Mouse (Mus musculus) myocyte (in vitro differentiated cells): ENCODE results near the gene F830045P16Rik. TPM values are rescaled to one million over a fixed set of nuclear protein-coding genes. Genes with fewer than 3 reads are reported as not detected.

ENCODE experiments used
- H3K27me3 ChIP-seq: one replicate; pipeline ENCODE4 v1.6.1; 2011; ENCODE audit not compliant: control insufficient read depth, insufficient read depth, insufficient read length
- H3K36me3 ChIP-seq: one replicate; pipeline ENCODE4 v1.6.1; 2011; ENCODE audit not compliant: control insufficient read depth, insufficient read depth
- H3K4me2 ChIP-seq: one replicate; pipeline ENCODE4 v1.6.1; 2011; ENCODE audit warnings: low read depth, control low read depth
- H3K4me3 ChIP-seq: one replicate; pipeline ENCODE4 v1.5.1; 2011; ENCODE audit warnings: mild to moderate bottlenecking, control low read depth, moderate library complexity
- H3K79me2 ChIP-seq: one replicate; pipeline ENCODE4 v1.6.1; 2011; ENCODE audit not compliant: control insufficient read depth, insufficient read depth
- H3ac ChIP-seq: one replicate; pipeline ENCODE4 v1.6.1; 2011; ENCODE audit not compliant: control insufficient read depth, insufficient read length
- CEBPB ChIP-seq: IDR thresholded peaks from 2 replicates; pipeline ENCODE4 v1.6.1; 2011; ENCODE audit warnings: mild to moderate bottlenecking, moderate library complexity; ENCODE audit not compliant: poor library complexity, insufficient read depth, severe bottlenecking
- E2F4 ChIP-seq: IDR thresholded peaks from one replicate; pipeline ENCODE4 v1.6.1; 2011; ENCODE audit warnings: mild to moderate bottlenecking, control low read depth, moderate library complexity; ENCODE audit not compliant: insufficient read depth
- MAX ChIP-seq: IDR thresholded peaks from one replicate; pipeline ENCODE4 v1.6.1; 2011; ENCODE audit warnings: low read depth, mild to moderate bottlenecking, control low read depth
- MYOD1 ChIP-seq, 3 experiments: IDR thresholded peaks; one replicate each; pipeline ENCODE4 v1.6.1; 2011; ENCODE audit warnings: control low read depth in 2 of 3, low read depth in 2 of 3, mild to moderate bottlenecking in 2 of 3, moderate library complexity in 1 of 3; ENCODE audit not compliant: insufficient read length in 2 of 3, control insufficient read depth in 1 of 3
- MYOG ChIP-seq, 3 experiments: IDR thresholded peaks; one replicate each; pipeline ENCODE4 v1.6.1; 2011; ENCODE audit warnings: control low read depth in 2 of 3, low read depth in 2 of 3, mild to moderate bottlenecking in 2 of 3; ENCODE audit not compliant: insufficient read length in 2 of 3, control insufficient read depth in 1 of 3, insufficient read depth in 1 of 3
- POLR2A ChIP-seq: IDR thresholded peaks from one replicate; pipeline ENCODE4 v1.6.1; 2011; ENCODE audit warnings: low read depth, mild to moderate bottlenecking, control low read depth, moderate library complexity; ENCODE audit not compliant: insufficient read length
- POLR2AphosphoS2 ChIP-seq: IDR thresholded peaks from one replicate; pipeline ENCODE4 v1.6.1; 2011; ENCODE audit warnings: low read depth, control low read depth; ENCODE audit not compliant: insufficient read length
- REST ChIP-seq: IDR thresholded peaks from one replicate; pipeline ENCODE4 v1.6.1; 2011; ENCODE audit warnings: mild to moderate bottlenecking, control low read depth, moderate library complexity; ENCODE audit not compliant: insufficient read depth, insufficient read length
- SRF ChIP-seq: IDR thresholded peaks from one replicate; pipeline ENCODE4 v1.6.1; 2011; ENCODE audit warnings: low read depth; ENCODE audit not compliant: control insufficient read depth, insufficient read length
- TCF12 ChIP-seq: IDR thresholded peaks from one replicate; pipeline ENCODE4 v1.6.1; 2011; ENCODE audit warnings: mild to moderate bottlenecking, control low read depth; ENCODE audit not compliant: poor library complexity, insufficient read depth, severe bottlenecking
- TCF3 ChIP-seq: IDR thresholded peaks from one replicate; pipeline ENCODE4 v1.6.1; 2011; ENCODE audit warnings: low read depth, control low read depth; ENCODE audit not compliant: insufficient read length
- USF1 ChIP-seq: IDR thresholded peaks from one replicate; pipeline ENCODE4 v1.6.1; 2011; ENCODE audit warnings: low read depth, mild to moderate bottlenecking, control low read depth, moderate library complexity
- polyA plus RNA-seq: library from polyadenylated mRNA; unstranded; fragments of >200 nt; fragmentation: generic; extraction: Trizol; gene quantifications from one replicate; pipeline ENCODE4 v1.2.1, GENCODE M21; 2012; ENCODE audit warnings: missing spikeins

The F830045P16Rik gene
- polyA plus RNA-seq, 1 experiment, result not detected

DNA sequence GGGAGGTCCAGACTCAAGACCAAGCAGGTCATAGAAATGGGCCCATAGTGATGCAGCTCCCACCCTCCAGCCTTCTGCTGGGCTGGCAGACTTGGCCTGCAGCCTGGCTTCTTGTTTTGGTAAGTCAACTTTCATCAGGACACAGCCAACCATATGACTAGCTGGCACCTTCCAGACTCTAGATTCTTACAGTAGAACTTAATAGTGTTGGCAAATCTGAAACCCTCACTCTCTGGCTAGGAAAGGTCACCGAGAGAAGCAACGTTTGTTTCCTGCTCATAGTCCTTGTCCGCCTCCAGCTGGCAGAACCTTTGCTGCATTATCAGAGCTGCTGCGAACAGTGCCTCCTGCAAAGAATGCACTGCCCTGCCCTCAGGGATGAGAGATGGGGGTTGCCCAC is 1.5 kb upstream of the F830045P16Rik start:
- H3K36me3 ChIP-seq, result no peaks in the 10 kb centered on the region
- H3K4me3 ChIP-seq, result no peak overlapping the region
- H3K27me3 ChIP-seq, result peaks cover 10% of the 10 kb centered on the region
- H3K4me2 ChIP-seq, result no peak overlapping the region
- TF ChIP-seq MYOG (IDR thresholded peaks at IDR 0.05; ENCODE audit: control insufficient read depth in 1 of 3, insufficient read depth in 1 of 3, insufficient read length in 2 of 3, low read depth in 2 of 3), result no peak
- no peak for TF ChIP-seq MYOD1 (IDR thresholded peaks at IDR 0.05; ENCODE audit: control insufficient read depth in 1 of 3, insufficient read length in 2 of 3, low read depth in 2 of 3)
- TF ChIP-seq MAX, result no peak
- TF ChIP-seq TCF3, result no peak
- TF ChIP-seq USF1, result no peak
- TF ChIP-seq TCF12, result no peak
- no peak for TF ChIP-seq E2F4
- TF ChIP-seq POLR2AphosphoS2, result no peak
- no peak for TF ChIP-seq CEBPB
- TF ChIP-seq SRF, result no peak
- TF ChIP-seq REST, result no peak
- TF ChIP-seq POLR2A, result no peak
- H3ac ChIP-seq, result no peak overlapping the region
- H3K79me2 ChIP-seq, result no peaks in the 10 kb centered on the region

DNA sequence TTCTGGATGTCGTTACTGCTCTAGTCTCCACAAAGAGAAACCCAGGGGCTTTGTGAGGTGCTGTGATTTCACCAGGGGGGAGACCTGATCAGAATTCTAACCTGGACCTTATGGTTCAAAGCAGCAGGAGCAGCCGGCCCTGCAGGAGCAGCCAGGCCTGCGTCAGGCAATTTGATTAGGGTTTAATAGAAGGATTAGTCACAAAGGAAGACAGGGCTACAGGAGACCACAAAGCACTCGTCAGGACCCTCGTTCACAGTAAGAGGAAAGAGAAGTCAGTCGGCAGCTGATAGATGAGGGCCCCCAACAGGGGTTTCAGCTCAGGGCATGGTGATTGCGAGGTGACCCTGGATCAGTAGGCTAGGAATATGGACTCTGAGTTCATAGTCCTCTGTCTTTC is 958 bp upstream of the F830045P16Rik start:
- H3K4me3 ChIP-seq, result no peak overlapping the region
- H3ac ChIP-seq, result no peak overlapping the region
- TF ChIP-seq MYOG (IDR thresholded peaks at IDR 0.05; ENCODE audit: control insufficient read depth in 1 of 3, insufficient read depth in 1 of 3, insufficient read length in 2 of 3, low read depth in 2 of 3), result no peak
- TF ChIP-seq USF1, result no peak
- TF ChIP-seq TCF12, result no peak
- no peak for TF ChIP-seq POLR2A
- TF ChIP-seq CEBPB, result no peak
- no peak for TF ChIP-seq REST
- no peak for TF ChIP-seq MYOD1 (IDR thresholded peaks at IDR 0.05; ENCODE audit: control insufficient read depth in 1 of 3, insufficient read length in 2 of 3, low read depth in 2 of 3)
- no peak for TF ChIP-seq E2F4
- TF ChIP-seq TCF3, result no peak
- no peak for TF ChIP-seq MAX
- TF ChIP-seq POLR2AphosphoS2, result no peak
- no peak for TF ChIP-seq SRF
- no peaks in the 10 kb centered on the region for H3K36me3 ChIP-seq
- no peaks in the 10 kb centered on the region for H3K79me2 ChIP-seq
- H3K4me2 ChIP-seq, result no peak overlapping the region
- peaks cover 10% of the 10 kb centered on the region for H3K27me3 ChIP-seq

DNA sequence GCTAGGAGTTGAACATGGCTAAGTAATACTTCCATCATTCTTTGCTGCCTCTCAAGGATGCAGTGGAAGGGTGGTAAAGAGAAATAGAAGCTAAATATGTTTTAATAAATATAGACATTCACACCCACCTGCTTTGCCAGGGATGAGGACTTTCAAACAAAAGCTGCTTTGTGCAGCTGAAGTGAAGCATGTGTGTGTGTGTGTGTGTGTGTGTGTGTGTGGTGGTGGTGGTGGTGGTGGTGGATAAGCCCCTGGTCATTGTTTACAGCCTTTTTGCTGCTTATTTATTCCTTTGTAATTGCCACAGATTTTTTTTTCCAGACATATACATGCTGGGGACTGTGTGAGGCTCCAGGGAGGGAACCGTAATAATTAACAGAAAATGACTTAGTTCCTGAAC is 524 bp upstream of the F830045P16Rik start:
- H3K79me2 ChIP-seq, result no peaks in the 10 kb centered on the region
- H3K27me3 ChIP-seq, result peaks cover 10% of the 10 kb centered on the region
- no peak for TF ChIP-seq REST
- TF ChIP-seq TCF12, result no peak
- TF ChIP-seq TCF3, result no peak
- TF ChIP-seq CEBPB, result no peak
- no peak for TF ChIP-seq MAX
- TF ChIP-seq USF1, result no peak
- TF ChIP-seq MYOD1 (IDR thresholded peaks at IDR 0.05; ENCODE audit: control insufficient read depth in 1 of 3, insufficient read length in 2 of 3, low read depth in 2 of 3), result no peak
- TF ChIP-seq POLR2AphosphoS2, result no peak
- no peak for TF ChIP-seq MYOG (IDR thresholded peaks at IDR 0.05; ENCODE audit: control insufficient read depth in 1 of 3, insufficient read depth in 1 of 3, insufficient read length in 2 of 3, low read depth in 2 of 3)
- TF ChIP-seq E2F4, result no peak
- no peak overlapping the region for H3ac ChIP-seq
- H3K4me3 ChIP-seq, result no peak overlapping the region
- H3K4me2 ChIP-seq, result no peak overlapping the region
- H3K36me3 ChIP-seq, result no peaks in the 10 kb centered on the region

DNA sequence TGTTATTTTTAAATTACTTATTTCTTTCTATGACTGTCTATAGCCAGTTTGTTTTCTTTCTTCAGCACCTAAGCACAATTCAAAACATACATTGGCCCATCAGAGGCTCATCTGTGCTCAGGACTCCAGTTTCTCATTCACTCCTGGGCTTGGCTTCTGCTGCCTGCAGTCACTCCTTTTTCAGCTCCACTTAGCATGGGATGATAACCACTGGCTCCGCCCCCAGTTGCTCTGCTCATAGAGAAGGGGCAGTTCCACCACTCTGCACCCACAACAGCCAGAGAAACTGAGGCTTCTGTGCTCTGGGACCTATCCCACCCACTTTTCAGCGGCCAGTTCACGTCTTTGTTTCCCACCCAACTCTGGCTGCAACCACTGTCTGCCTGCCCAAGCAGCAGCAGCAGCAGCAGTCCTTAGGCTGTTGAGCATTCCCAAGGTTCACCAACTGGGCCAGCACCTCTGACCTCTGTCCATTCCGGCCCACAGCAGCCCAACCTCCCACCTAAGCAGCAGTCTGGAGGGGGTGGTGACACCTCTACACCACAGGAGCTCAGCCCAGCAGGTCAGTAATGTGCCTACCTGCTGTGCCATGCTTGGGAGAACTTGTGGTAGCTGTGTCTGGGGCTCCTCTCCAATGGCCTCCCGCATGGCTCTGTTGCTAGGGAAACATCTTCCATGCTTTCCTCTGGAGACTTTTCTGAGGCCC is 1.4 kb downstream of the F830045P16Rik start:
- Histone ChIP-seq H3K79me2 (no peaks in the 10 kb centered on the region), H3K4me2 (no peak overlapping the region), H3K4me3 (no peak overlapping the region), H3ac (no peak overlapping the region), H3K27me3 (peaks cover 10% of the 10 kb centered on the region), H3K36me3 (no peaks in the 10 kb centered on the region)
- no peak for TF ChIP-seq MYOD1 (IDR thresholded peaks at IDR 0.05; ENCODE audit: control insufficient read depth in 1 of 3, insufficient read length in 2 of 3, low read depth in 2 of 3)
- TF ChIP-seq CEBPB, result no peak
- TF ChIP-seq USF1, result no peak

DNA sequence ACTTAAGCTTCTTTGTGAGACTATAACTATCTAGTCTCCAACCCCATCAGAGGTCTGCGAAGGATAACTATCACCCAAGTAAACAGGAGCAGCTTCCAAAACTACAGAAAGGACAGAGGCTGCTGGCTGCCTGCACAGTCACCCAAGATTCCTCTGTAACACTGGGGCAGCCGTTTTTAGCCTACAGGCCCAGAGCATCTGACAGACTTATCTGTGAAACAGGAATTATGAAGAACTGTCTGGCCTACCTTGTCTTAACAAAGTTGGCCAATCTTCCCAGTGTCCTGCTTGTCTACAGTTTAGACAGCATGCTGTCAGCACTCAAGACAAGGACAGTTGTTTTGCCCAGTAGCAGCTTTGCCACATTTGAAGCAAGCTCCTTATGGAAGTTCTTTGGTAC is 4.5 kb downstream of the F830045P16Rik start:
- Histone ChIP-seq H3K4me3 (no peak overlapping the region), H3K27me3 (peaks cover 12% of the 10 kb centered on the region), H3K36me3 (no peaks in the 10 kb centered on the region), H3ac (no peak overlapping the region), H3K79me2 (no peaks in the 10 kb centered on the region), H3K4me2 (no peak overlapping the region)
- TF ChIP-seq CEBPB (no peak), MAX (no peak), MYOD1 (IDR thresholded peaks at IDR 0.05; ENCODE audit: control insufficient read depth in 1 of 3, insufficient read length in 2 of 3, low read depth in 2 of 3) (no peak), TCF3 (no peak), TCF12 (no peak), E2F4 (no peak), MYOG (IDR thresholded peaks at IDR 0.05; ENCODE audit: control insufficient read depth in 1 of 3, insufficient read depth in 1 of 3, insufficient read length in 2 of 3, low read depth in 2 of 3) (no peak), POLR2AphosphoS2 (no peak), SRF (no peak), POLR2A (no peak), USF1 (no peak), REST (no peak)
